Comparison of ENCODE assay signal across 8 mouse cellular contexts in the genomic region with DNA sequence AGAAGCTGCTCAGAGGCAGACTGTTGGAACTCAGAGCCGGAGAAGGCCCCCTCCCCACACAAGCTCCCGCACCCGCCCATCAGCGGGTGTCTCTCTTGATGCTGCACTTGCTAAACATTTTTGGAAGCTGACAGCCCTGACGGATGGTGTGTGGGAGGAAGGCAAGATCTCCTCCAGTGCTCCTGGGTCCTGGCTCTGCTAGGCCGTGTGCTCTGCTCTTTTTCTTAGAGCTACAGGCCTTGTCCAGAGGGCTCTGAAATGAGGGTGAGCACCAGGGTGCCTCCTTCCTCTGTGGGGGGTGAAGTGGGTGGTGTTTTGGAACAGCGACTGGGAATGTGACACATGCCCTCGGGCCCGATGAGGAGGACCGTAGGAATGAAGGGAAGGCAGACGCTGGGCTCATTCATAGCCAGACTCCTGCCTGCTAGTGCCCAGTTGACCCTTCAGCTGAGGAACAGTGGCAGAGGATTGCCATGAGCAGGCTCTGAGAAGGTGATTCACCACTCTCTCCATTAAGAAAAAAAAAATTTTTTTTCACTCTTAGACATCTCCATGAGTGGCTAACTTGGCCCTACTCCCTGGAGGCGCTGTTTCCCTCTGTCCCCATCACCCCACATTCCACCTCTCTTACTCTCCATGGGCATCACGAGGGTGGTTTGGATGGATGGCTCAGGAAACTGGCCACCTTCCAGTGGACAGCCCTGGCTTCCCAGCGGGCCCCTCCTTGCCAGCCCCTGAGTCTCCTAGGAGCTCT.
A peak's percentile ranks its signal among the peaks of the same experiment; 100 is the strongest.
DNase-seq lines count a peak whose midpoint lies in the region; ATAC-seq and TF ChIP-seq lines count a peak whose summit lies in the region.

No protein-coding gene starts in this region.

- no peak for TF ChIP-seq POLR2A in heart, adult 2 months (IDR thresholded peaks at IDR 0.05; ENCODE audit: insufficient read depth, low read depth, low read length)
- no peak for TF ChIP-seq POLR2A in myocyte (IDR thresholded peaks at IDR 0.05; ENCODE audit: insufficient read length, low read depth)

- H3K4me3 ChIP-seq in kidney, embryonic 14.5 days (ENCODE audit: low read length): peak overlapping the region; percentile 58
- H3K4me3 ChIP-seq in brown adipose tissue, adult 24 weeks (ENCODE audit: insufficient read depth, low read depth, low read length): peak overlapping the region; percentile 62
- H3K4me3 ChIP-seq in heart, adult 2 months: peak overlapping the region; percentile 57
- H3K4me3 ChIP-seq in myocyte: peak overlapping the region; percentile 34

- H3ac ChIP-seq in myocyte (ENCODE audit: control insufficient read depth, insufficient read length): no peak overlapping the region

- DNase-seq in kidney, adult 18-20 months: no peak
- DNase-seq in heart, adult 2 months: peak; percentile 41 to 64
- DNase-seq in kidney, postnatal 4 days: peak; percentile 60 to 72
- no peak for DNase-seq in urinary bladder, postnatal 10 days (ENCODE audit: low spot score)
- no peak for DNase-seq in B cell, adult 2 months

- peaks cover 54% of the 10 kb centered on the region for H3K4me1 ChIP-seq in kidney, embryonic 14.5 days (ENCODE audit: control insufficient read depth, insufficient read depth, low read length)
- H3K4me1 ChIP-seq in brown adipose tissue, adult 24 weeks (ENCODE audit: control insufficient read depth, insufficient read depth, insufficient read length, low read length): peaks cover 5% of the 10 kb centered on the region; the same call in 1 of the 2 replicates
- H3K4me1 ChIP-seq in heart, adult 2 months (ENCODE audit: control insufficient read depth, insufficient read depth, low read length): peaks cover 9% of the 10 kb centered on the region

- 21% methylated on average over 14 of the region's 14 CpGs for WGBS in kidney, embryonic 14.5 days
- WGBS in heart, adult 2 months: 21% methylated on average over 14 of the region's 14 CpGs

- peak overlapping the region; percentile 98 for H3K4me2 ChIP-seq in kidney, embryonic 14.5 days (replicated peaks; ENCODE audit: low read depth, low read length)
- peak overlapping the region; percentile 97 for H3K4me2 ChIP-seq in myocyte (ENCODE audit: low read depth)

- intact Hi-C loops in heart, adult 2 months (cut with DNase I): loop anchor here (5.0 kb wide), 1 partner anchor 86 kb away; no protein-coding TSS in a partner anchor

- no peak for TF ChIP-seq CTCF in heart, adult 2 months (IDR thresholded peaks at IDR 0.05)

- H3K36me3 ChIP-seq in kidney, embryonic 14.5 days (ENCODE audit: control insufficient read depth, insufficient read depth, low read length): no peaks in the 10 kb centered on the region
- no peaks in the 10 kb centered on the region for H3K36me3 ChIP-seq in heart, adult 2 months (ENCODE audit: control insufficient read depth, insufficient read depth, low read length)
- no peaks in the 10 kb centered on the region for H3K36me3 ChIP-seq in myocyte (ENCODE audit: control insufficient read depth, insufficient read depth)

- peaks cover 2% of the 10 kb centered on the region; the same call in 1 of the 2 replicates for H3K79me2 ChIP-seq in heart, adult 2 months (replicated peaks; ENCODE audit: control insufficient read depth, insufficient read depth, low read length)
- no peaks in the 10 kb centered on the region for H3K79me2 ChIP-seq in myocyte (ENCODE audit: control insufficient read depth, insufficient read depth)

- 0 out of 2 replicates have a peak overlapping the region, but pooled peaks have one; percentile 9 for H3K9ac ChIP-seq in kidney, embryonic 14.5 days (ENCODE audit: low read depth, low read length)
- H3K9ac ChIP-seq in heart, adult 2 months (ENCODE audit: low read depth, low read length): peak overlapping the region; percentile 15; the same call in 1 of the 2 replicates

- no peak for ATAC-seq in kidney, embryonic 14.5 days (ENCODE audit: low FRiP score, low TSS enrichment)

- peaks cover 18% of the 10 kb centered on the region for H3K27me3 ChIP-seq in kidney, embryonic 14.5 days (ENCODE audit: control insufficient read depth, insufficient read depth, low read length)
- H3K27me3 ChIP-seq in heart, adult 2 months (ENCODE audit: control insufficient read depth, insufficient read depth, low read length): no peaks in the 10 kb centered on the region
- H3K27me3 ChIP-seq in myocyte (ENCODE audit: control insufficient read depth, insufficient read depth, insufficient read length): no peaks in the 10 kb centered on the region

- H3K9me3 ChIP-seq in kidney, embryonic 14.5 days (ENCODE audit: control insufficient read depth, low read length): no peaks in the 10 kb centered on the region

- peak; percentile 15; the same call in 1 of the 2 replicates for TF ChIP-seq EP300 in heart, adult 2 months (IDR thresholded peaks at IDR 0.05; ENCODE audit: insufficient read depth, low read depth, low read length)

- no peak overlapping the region for H3K27ac ChIP-seq in kidney, embryonic 14.5 days (ENCODE audit: low read depth, low read length)
- peak overlapping the region; percentile 67 for H3K27ac ChIP-seq in brown adipose tissue, adult 24 weeks (replicated peaks; ENCODE audit: low read depth, low read length)
- H3K27ac ChIP-seq in heart, adult 2 months: peak overlapping the region; percentile 81

TF ChIP-seq in myocyte, 11 proteins besides CTCF, POLR2A, EP300 and RAD21:
- TF ChIP-seq SRF (IDR thresholded peaks at IDR 0.05; ENCODE audit: control insufficient read depth, insufficient read length, low read depth): no peak
- TF ChIP-seq MAX (IDR thresholded peaks at IDR 0.05; ENCODE audit: low read depth): no peak
- TF ChIP-seq TCF3 (IDR thresholded peaks at IDR 0.05; ENCODE audit: insufficient read length, low read depth): no peak
- TF ChIP-seq E2F4 (IDR thresholded peaks at IDR 0.05; ENCODE audit: insufficient read depth): no peak
- TF ChIP-seq MYOG (IDR thresholded peaks at IDR 0.05; ENCODE audit: control insufficient read depth in 1 of 3, insufficient read depth in 1 of 3, insufficient read length in 2 of 3, low read depth in 2 of 3): no peak
- no peak for TF ChIP-seq USF1 (IDR thresholded peaks at IDR 0.05; ENCODE audit: low read depth)
- no peak for TF ChIP-seq REST (IDR thresholded peaks at IDR 0.05; ENCODE audit: insufficient read depth, insufficient read length)

Comparison
In these comparisons a context has a peak if more than half of its experiments do, and no peak if none do; other contexts are left out.
1. DNase-seq: peak in heart, adult 2 months (2 of 2) and kidney, postnatal 4 days (2 of 2); none in kidney, adult 18-20 months (single experiment), urinary bladder, postnatal 10 days (single experiment) and B cell, adult 2 months (0 of 2).
2. Peak in every context shown above with its lines, with median percentiles within 50 percentile points of each other: H3K4me3 ChIP-seq.